Mouse (Mus musculus): ENCODE measurements at regions not wholly inside any gene's neighbourhood (a gene's known extent, or its start where the extent isn't known, plus 50 kb on each side); places are given as distances from the start of the nearest gene placed in this dataset.

DNA sequence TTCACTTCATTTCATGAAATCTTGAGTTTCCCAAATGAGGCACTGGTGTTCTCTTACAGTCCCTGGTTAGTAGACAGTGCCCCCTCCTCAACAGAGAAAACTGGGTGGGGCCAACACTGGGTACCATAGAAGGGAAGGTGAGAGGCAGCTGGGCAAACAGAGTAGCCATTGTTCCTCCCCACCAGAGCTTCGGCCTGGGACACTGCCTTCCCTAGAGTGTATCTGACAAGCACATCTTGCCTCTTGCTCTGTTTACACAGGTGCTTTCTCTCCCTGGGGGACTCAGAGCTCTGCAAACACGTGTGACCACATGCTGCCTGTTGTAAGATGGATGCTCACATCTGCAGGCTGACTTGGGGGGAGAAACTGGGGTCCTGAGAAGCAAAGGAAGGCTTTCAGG lies 100.8 kb upstream of the Tnp1 start:
- POLR2A ChIA-PET = no interaction called here
- in situ Hi-C loops (cut with MboI; ENCODE audit: low pct_unique_long_range_greater_than_20kb) = no loop called here
- no peaks in the 10 kb centered on the region for H3K27me3 ChIP-seq
- DNase-seq (ENCODE audit: low read depth, low spot score) (no peak), ATAC-seq (no peak)
- CTCF ChIA-PET = no interaction called here
- TF ChIP-seq CTCF (IDR thresholded peaks at IDR 0.05) = no peak

- ATAC-seq = no peak
- no peaks in the 10 kb centered on the region for H3K27me3 ChIP-seq
- no peak for TF ChIP-seq CTCF (IDR thresholded peaks at IDR 0.05)
- ChIA-PET CTCF (no interaction called here), POLR2A (no interaction called here)
- in situ Hi-C loops (cut with MboI; ENCODE audit: low pct_unique_long_range_greater_than_20kb) = no loop called here
- DNase-seq (ENCODE audit: low read depth, low spot score) = no peak
Measured at GRCm38 (mm10) chr1:73115854-73116253, 100.1 kb upstream of the Tnp1 start.

GRCm38 (mm10) chr1:73113137-73113536 lies 97.4 kb upstream of the Tnp1 start:
- H3K27me3 ChIP-seq = no peaks in the 10 kb centered on the region
- in situ Hi-C loops (cut with MboI; ENCODE audit: low pct_unique_long_range_greater_than_20kb) = no loop called here
- ChIA-PET POLR2A (no interaction called here), CTCF (no interaction called here)
- DNase-seq (ENCODE audit: low read depth, low spot score) = no peak
- no peak for TF ChIP-seq CTCF (IDR thresholded peaks at IDR 0.05)
- ATAC-seq = no peak

DNA sequence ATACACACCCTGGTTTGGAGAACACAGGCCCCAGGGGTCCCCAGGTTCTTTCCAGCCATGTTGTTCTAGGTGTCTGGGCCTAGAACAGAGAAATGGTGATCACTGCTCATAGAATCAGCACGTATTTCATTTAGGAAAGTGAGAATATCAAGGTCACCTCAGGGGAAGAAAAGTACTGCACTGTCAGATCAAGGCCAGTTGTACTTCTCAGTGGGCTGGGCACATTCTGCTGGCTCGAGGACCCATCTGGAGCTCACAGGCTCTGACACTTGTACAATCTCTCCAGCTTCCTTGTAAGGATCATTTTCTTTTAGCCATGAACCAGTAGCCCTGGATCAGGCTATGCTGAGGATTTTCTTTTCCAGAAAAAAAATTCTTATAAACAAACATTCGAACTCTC lies 97.0 kb upstream of the Tnp1 start:
- DNase-seq (ENCODE audit: low read depth, low spot score) = no peak
- TF ChIP-seq CTCF (IDR thresholded peaks at IDR 0.05) = no peak
- ChIA-PET POLR2A (no interaction called here), CTCF (no interaction called here)
- no peaks in the 10 kb centered on the region for H3K27me3 ChIP-seq
- ATAC-seq = no peak
- in situ Hi-C loops (cut with MboI; ENCODE audit: low pct_unique_long_range_greater_than_20kb) = no loop called here

DNA sequence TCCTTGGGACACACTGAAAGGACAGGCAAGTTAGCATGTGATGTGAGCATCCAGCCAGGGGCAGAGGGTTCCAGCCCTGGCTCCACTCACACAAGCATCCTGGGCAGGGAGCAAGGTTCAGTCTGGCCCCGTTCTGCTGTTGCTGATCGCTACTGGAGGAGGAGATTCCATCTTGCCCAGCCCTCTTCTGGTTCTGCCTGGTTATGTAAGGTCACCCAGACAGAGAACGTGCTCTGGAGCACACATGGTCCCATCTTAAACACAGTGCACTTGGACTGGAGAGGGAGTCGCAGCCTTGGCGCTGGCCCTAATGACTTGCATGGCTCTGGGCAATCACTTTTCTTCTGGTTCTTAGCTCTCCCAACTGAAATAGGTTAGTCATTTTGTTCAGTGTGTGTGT lies 96.2 kb upstream of the Tnp1 start:
- POLR2A ChIA-PET = no interaction called here
- in situ Hi-C loops (cut with MboI; ENCODE audit: low pct_unique_long_range_greater_than_20kb) = no loop called here
- no peak for TF ChIP-seq CTCF (IDR thresholded peaks at IDR 0.05)
- CTCF ChIA-PET = no interaction called here
- no peak for ATAC-seq
- no peak for DNase-seq (ENCODE audit: low read depth, low spot score)
- no peaks in the 10 kb centered on the region for H3K27me3 ChIP-seq

GRCm38 (mm10) chr1:73105856-73106463 lies 90.3 kb upstream of the Tnp1 start:
- CTCF ChIA-PET = no interaction called here
- no peak for ATAC-seq
- no peak for TF ChIP-seq CTCF (IDR thresholded peaks at IDR 0.05)
- DNase-seq (ENCODE audit: low read depth, low spot score) = no peak
- no peaks in the 10 kb centered on the region for H3K27me3 ChIP-seq
- in situ Hi-C loops (cut with MboI; ENCODE audit: low pct_unique_long_range_greater_than_20kb) = no loop called here
- POLR2A ChIA-PET = no interaction called here

GRCm38 (mm10) chr1:73097645-73098440 lies 82.1 kb upstream of the Tnp1 start:
- ATAC-seq (no peak), DNase-seq (ENCODE audit: low read depth, low spot score) (no peak)
- in situ Hi-C loops (cut with MboI; ENCODE audit: low pct_unique_long_range_greater_than_20kb) = no loop called here
- ChIA-PET CTCF (no interaction called here), POLR2A (no interaction called here)
- no peak for TF ChIP-seq CTCF (IDR thresholded peaks at IDR 0.05)
- no peaks in the 10 kb centered on the region for H3K27me3 ChIP-seq

DNA sequence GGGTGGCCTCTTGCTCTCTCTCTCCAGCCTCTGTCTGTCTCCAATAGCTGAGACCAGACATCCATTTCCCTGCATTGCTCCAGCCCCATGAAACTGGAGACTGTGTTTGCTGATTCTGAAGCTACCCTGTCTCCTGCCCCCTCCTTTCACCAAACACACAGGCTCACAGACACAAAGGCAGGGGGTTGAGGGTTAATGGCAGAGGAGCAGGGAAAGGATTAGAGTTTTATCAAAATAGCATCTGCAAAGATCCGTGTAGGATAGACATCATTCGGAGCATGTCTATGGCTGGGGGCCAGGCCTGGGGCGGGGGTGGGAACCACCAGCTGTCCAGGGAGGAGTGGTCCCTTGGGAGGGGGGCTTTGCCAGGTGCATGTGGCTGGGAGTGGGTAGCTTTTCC lies 73.9 kb upstream of the Tnp1 start:
- DNase-seq (ENCODE audit: low read depth, low spot score) (no peak), ATAC-seq (no peak)
- in situ Hi-C loops (cut with MboI; ENCODE audit: low pct_unique_long_range_greater_than_20kb) = no loop called here
- ChIA-PET CTCF (no interaction called here), POLR2A (no interaction called here)
- H3K27me3 ChIP-seq = no peaks in the 10 kb centered on the region
- TF ChIP-seq CTCF (IDR thresholded peaks at IDR 0.05) = no peak

GRCm38 (mm10) chr1:73088494-73088893 lies 72.8 kb upstream of the Tnp1 start:
- H3K27me3 ChIP-seq = no peaks in the 10 kb centered on the region
- no peak for TF ChIP-seq CTCF (IDR thresholded peaks at IDR 0.05)
- ATAC-seq (no peak), DNase-seq (ENCODE audit: low read depth, low spot score) (no peak)
- CTCF ChIA-PET = no interaction called here
- in situ Hi-C loops (cut with MboI; ENCODE audit: low pct_unique_long_range_greater_than_20kb) = no loop called here
- POLR2A ChIA-PET = no interaction called here

DNA sequence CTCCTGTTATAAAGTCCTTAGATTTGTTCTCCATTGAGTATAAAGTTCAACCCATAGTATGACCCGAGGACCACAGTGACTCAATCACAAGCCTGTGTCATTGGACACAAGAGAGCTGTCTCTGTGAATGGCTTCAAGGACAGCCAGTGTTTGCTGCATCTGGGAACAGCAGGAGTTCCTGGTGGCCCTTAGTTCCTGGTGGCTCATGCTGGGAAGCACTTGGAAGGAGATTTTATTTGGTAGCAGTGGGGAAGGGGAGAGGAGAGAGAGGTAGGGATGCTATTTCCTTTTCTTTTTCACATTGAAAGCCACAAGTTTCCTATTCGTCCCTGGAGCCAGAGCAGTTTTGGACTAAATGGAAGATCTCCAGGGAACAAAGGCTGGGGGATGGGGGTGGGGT lies 69.2 kb upstream of the Tnp1 start:
- in situ Hi-C loops (cut with MboI; ENCODE audit: low pct_unique_long_range_greater_than_20kb) = no loop called here
- ATAC-seq (no peak), DNase-seq (ENCODE audit: low read depth, low spot score) (no peak)
- ChIA-PET CTCF (no interaction called here), POLR2A (no interaction called here)
- H3K27me3 ChIP-seq = no peaks in the 10 kb centered on the region
- no peak for TF ChIP-seq CTCF (IDR thresholded peaks at IDR 0.05)

DNA sequence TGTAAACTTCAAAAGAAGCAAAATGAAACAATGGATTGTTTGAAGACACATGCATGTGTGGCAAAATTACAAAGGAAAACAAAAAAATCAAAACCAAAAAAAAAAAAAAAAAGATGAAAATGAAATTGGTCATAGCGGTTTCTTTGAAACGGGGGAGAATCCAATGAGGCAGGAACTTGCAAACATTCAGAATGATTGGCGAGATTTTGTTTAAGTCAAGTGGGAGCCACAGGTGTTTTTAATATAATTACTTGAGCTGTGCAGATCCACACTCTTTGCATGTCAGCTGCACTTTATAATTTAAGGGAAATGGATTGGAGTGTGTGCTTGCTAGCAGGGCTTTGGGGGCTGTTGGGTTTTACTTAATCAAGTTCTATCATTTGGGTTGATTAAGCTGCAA lies 67.7 kb upstream of the Tnp1 start:
- ChIA-PET CTCF (no interaction called here), POLR2A (interaction anchor here (0.7 kb wide), 1 partner anchor 69 kb away, joined by 5 read pairs; no protein-coding TSS in a partner anchor)
- DNase-seq (ENCODE audit: low read depth, low spot score) = no peak
- in situ Hi-C loops (cut with MboI; ENCODE audit: low pct_unique_long_range_greater_than_20kb) = no loop called here
- no peak for ATAC-seq
- no peak for TF ChIP-seq CTCF (IDR thresholded peaks at IDR 0.05)
- H3K27me3 ChIP-seq = no peaks in the 10 kb centered on the region

- DNase-seq (ENCODE audit: low read depth, low spot score) = no peak
- no peak for ATAC-seq
- no peaks in the 10 kb centered on the region for H3K27me3 ChIP-seq
- in situ Hi-C loops (cut with MboI; ENCODE audit: low pct_unique_long_range_greater_than_20kb) = no loop called here
- ChIA-PET CTCF (no interaction called here), POLR2A (no interaction called here)
- no peak for TF ChIP-seq CTCF (IDR thresholded peaks at IDR 0.05)
Measured at GRCm38 (mm10) chr1:73079518-73079917, 63.8 kb upstream of the Tnp1 start.
